Mouse (Mus musculus) granulocyte monocyte progenitor cell, adult 5-6 weeks (primary cell): ENCODE measurements around the gene Gm45021. TPM values are rescaled to one million over a fixed set of nuclear protein-coding genes. Genes with fewer than 3 reads are reported as not detected.

Experiments
- ATAC-seq: replicated peaks from 2 replicates; pipeline ENCODE4 v1.8.0; 2016; ENCODE audit warnings: mild to moderate bottlenecking, moderate TSS enrichment, inconsistent platforms; ENCODE audit not compliant: poor library complexity, severe bottlenecking
- total RNA-seq, 2 experiments: library from RNA; stranded (forward) in 1 of 2; stranded (reverse) in 1 of 2; fragments of 200-712, 200-1000 nt in 1 of 2; fragments of >200 nt in 1 of 2; fragmentation: Nextera tagmentation in 1 of 2; gene quantifications; 2 replicates each; pipeline ENCODE4 v1.2.3; 2014 to 2017

The Gm45021 gene
- total RNA-seq, 2 experiments from 2014 or later = not detected

- no peak for ATAC-seq
Observed at GRCm38 (mm10) chr6:48572014-48572413, 17.4 kb upstream of the Gm45021 start.

DNA sequence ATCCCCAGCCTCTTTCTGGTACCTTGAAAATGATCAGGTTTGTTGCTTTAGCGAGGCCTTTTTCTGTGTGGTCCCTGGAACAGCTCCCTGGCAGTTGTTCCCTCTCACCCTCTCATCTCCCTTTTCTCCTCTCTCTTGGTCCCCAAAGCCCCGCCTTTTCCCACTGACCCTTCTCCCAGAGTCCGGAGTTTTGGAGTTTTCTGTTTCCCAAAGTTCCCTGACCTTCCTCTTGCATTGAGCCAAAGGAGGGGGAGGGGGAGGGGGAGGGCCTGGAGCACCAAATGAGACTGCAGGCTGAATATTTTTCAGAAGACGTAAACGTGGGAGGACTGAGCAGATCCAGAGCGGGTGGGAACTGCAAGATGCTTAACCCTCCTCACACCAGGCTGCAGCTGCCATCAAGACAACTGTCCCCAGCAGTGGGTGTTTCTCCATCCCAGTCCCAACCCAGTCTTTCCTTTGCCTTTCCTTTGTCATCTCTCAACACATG is 16.8 kb upstream of the Gm45021 start, which contains the start of gene Rarres2:
TSS of gene Rarres2 (minus strand) at position 218 of the 490 bp plus-strand sequence.
- no peak for ATAC-seq

- 0 out of 2 replicates have a peak, but pooled peaks have one; percentile 14 for ATAC-seq
Observed at GRCm38 (mm10) chr6:48573280-48573679, 16.1 kb upstream of the Gm45021 start.

GRCm38 (mm10) chr6:48573981-48574380 is 15.4 kb upstream of the Gm45021 start:
- ATAC-seq = no peak

DNA sequence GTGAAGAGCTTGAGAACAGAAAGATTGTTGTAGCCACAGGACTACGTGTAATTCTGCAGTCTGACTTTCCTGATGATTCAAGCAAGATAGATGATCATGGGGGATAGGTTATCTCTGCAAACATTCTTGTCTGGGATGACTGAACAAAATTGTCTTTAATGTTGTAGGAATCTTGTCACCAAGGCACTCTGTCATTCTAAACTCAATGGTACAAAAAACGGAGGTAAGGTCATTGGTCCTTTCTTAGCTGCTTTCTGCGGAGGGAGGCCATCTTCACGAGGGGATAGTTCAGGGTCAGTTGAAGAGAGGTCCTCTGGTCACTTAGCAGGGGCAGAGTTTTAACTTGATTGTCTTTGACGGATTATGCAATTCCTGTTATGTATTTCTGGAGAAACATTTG is 10.7 kb upstream of the Gm45021 start:
- ATAC-seq = no peak

DNA sequence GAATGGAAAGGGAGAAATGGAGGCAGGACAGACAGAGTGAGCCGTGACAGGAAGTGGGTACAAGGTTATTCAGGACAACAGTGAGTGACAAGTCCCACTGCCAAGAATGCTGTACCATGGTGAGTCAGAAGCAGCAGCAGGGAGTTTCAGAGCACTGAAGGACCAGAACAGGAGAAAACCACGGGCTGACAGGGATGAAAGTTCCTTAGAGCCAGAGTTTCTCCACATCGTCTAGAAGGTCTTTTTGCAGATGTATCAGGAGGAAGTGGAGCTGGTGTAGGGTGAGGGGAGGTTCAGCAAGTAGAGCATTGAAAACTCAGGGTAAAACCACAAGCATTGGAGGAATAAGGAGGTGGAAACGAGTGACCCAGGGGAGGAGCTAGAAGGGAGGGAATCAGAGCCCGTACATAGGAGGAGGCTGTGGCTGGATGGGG is 10.2 kb upstream of the Gm45021 start:
- ATAC-seq = peak; percentile 85

DNA sequence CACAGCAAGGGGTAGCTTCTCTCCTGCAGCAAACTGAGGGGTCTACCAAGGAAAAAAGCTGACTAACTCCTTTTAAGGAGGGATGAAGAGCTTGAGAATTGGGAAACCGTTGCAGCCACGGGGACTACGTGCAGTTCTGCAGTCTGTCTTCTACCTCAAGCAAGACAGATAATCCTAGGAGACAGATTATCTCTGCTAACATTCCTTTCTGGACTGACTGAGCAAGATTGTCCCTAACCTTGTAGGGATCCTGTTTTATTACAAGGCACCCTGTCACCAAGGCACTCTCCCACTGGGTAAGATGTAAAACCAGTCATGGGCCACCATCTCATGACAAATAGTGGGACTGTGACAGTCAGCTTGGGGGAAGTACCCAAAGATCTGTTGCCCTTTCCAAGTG is 8.2 kb upstream of the Gm45021 start:
- no peak for ATAC-seq

GRCm38 (mm10) chr6:48582037-48582436 is 7.4 kb upstream of the Gm45021 start:
- ATAC-seq = peak; percentile 48; the same call in 1 of the 2 replicates

DNA sequence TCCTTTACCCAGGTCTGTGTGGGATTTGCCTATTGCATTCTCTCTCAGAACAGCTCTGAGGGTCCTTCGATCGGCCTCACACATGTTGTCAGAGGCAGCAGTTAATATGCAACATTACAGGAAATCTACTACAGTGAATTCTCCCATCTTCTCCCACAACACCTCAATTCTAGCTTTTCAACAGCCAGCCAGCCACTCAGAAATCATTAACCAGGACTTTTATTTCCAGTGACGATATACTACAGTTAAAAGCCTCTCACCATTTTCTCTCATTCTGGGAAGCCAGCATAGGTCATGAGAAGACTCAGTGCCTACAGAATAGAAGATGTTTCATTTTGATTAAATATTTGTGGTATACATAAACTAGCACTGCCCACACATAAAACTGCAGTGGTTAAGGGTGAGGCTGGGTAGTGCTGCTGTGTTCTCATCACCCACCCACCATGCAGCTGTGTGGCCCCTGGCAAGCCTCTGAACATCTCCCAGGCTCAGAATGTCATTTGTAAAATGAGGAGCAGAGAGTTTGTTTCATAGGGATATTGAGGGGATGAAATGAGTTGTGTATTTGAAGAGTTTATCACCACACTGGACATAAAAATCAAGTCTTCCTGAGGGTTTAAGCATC is 1.9 kb downstream of the Gm45021 start:
- ATAC-seq = no peak

DNA sequence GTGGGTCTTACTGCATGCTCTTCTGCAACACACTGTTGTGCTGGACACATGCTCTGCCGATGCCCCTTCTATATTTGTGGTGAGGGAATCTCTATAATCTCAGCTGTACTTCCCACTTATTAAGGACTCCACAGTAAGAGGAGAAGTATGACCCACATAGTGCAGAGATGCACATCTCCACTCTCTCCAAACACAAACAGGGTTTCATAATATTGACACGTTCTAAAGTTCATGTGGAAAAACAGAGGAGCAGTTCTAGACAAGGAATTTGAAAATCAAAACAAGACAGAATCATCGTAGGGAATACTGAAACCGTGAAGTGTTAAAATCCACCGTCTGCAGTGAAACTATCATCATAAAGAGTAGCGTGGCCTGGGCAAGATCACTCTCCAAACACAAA is 2.5 kb downstream of the Gm45021 start:
- ATAC-seq = no peak

DNA sequence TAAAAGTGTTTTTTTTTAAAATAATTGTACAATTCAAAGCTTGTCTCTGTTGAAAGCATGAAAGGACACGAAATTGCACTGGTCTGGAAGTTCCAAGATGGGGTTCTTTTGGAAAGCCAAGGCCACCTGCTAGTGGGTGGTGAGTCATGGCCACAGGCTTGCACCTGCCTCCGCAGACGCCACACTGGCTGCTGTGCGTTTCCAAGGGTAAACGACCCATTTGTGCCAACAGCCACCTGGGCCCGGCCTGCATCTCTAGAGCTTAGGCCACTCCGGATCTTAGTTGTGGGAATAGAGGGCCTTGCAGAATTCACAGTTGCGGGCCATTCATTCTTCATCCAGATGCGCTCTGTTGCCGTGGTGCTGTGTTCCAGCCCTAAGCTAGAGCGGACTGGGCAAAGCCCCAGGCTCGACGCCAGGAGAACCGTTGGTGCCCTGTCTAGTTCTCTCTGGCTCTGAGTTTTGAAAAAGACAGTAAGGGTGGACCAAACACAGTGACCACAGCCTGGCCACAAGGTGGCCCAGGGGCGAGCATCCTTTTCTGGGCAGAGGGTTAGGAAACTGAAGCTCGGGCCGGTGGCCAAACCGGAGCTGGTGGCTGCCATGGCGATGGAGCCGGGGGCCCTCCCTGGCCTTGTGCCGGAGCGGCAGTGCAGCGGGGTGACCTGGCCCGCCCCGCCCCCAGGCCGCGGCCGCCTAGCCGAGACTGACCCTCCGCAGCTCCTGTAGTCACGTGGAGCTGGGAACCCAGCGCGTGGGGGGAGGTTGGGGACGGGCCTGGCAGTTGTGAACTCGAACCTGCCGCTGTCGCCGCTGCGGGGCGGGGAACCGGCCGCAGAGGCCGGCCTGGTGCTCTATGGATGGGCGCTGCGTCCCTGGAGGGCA is 4.0 kb downstream of the Gm45021 start, which contains the start of the genes Repin1 and Gm44965:
TSS of gene Repin1 (plus strand) at position 726 of the 885 bp plus-strand sequence.
TSS of gene Gm44965 (plus strand) at position 784 of the 885 bp plus-strand sequence.
- peak; percentile 89 for ATAC-seq

DNA sequence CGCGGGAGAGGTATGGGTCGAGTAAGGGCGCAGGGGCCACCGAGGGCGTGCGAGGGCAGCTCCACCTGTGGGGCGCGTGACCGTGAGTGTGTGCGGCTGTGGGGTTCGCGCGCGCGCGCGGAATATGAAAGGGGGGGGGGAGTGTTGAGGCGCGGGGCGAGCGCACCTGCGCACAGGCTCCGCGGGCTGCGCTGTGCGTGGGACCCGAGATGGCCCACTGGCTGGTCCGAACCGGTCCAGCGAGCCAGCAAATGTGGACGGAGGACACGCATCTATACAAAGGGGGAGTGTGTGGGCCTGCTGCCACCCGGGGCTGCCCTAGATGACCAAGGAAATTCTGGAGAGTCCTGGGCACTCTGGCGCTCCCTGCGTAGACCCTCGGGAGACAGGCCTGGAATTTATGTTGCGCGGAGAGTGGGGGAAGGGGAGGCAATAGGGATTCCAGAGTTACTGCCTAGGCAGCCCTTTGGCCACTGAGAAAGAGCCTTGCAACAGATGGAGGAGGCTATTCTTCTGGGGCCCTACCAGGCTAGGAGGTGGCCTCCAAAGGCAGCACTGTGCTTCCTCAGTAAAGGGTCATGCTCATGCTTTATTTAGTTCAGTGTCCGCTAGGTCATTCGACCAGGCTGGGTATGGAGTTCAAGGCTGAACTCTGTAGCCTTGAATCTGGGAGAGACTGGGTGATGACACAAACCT is 4.8 kb downstream of the Gm45021 start:
- peak; percentile 6; the same call in 1 of the 2 replicates for ATAC-seq

GRCm38 (mm10) chr6:48595278-48595677 is 5.9 kb downstream of the Gm45021 start:
- ATAC-seq = no peak

DNA sequence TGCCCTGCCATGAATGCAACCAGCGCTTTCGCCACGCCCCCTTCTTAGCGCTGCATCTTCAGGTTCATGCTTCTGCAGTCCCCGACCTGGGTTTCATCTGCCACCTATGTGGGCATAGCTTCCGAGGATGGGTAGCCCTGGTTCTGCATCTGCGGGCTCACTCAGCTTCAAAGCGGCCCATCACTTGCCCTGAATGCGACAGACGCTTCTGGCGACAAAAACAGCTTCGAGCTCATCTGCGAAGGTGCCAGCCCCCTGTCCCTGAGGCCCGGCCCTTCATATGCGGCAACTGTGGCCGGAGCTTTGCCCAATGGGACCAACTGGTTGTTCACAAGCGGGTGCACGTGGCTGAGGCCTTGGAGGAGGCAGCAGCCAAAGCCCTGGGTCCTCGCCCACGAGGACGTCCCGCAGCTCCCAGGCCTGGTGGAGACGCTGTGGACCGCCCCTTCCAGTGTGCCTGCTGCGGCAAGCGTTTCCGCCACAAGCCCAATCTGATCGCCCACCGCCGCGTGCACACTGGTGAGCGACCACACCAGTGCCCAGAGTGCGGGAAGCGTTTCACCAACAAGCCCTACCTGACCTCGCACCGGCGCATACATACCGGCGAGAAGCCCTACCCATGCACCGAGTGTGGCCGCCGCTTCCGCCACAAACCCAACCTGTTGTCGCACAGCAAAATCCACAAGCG is 7.3 kb downstream of the Gm45021 start:
- ATAC-seq = no peak

DNA sequence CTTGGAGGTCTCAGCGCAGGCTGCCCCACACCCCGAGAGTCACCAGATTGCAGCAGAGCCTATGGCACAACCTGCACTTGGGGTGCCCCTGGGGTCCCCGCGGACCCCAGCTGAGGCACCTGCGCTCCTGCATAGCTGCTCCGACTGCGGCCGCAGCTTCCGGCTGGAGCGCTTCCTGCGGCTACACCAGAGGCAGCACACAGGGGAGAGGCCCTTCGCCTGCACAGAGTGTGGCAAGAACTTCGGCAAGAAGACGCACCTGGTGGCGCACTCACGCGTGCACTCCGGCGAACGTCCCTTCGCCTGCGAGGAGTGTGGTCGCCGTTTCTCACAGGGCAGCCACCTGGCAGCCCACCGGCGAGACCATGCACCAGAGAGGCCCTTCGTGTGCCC is 7.8 kb downstream of the Gm45021 start:
- no peak for ATAC-seq

GRCm38 (mm10) chr6:48600594-48600993 is 11.2 kb downstream of the Gm45021 start:
- no peak for ATAC-seq

DNA sequence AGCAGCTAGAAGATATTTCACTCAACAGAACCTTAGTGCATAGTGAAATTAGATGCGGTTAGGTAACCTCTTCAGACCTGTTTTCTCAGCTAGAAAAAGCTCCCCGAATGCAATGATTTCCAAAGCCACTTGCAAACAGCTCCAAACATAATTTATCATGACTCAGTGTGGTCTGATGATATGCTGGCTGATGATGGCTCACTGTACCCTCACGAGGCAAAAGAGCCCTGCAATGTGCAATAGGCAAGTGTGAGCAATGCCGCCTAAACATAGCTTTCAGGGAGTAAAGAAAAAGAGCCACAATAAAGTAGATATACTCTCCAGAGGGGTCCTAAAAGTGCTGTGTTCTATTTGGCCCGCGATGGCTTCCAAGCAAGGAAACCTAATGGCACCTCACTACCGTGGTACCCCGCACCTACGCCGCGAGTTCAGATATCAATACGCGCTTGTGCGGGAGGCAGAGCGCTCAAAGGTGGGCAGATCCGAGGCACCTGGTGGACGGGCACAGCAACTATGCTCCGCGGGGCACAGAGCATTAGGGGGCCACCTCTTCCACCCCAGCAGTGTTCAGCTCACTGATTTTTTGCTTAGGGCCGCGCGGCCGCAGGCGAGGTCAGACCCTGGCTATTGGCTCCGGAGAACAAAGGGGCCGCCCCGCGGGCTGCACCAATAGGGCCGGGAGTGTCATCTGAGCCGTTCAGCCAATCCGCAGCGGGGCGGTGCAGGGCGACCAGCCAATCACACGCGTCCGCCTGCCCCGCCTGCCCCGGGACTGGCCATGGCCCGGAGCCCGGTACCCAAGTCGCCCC is 12.1 kb downstream of the Gm45021 start, which contains the start of gene Zfp775:
TSS of gene Zfp775 (plus strand) at position 793 of the 809 bp plus-strand sequence.
- ATAC-seq = peak; percentile 97

- peak; percentile 26; the same call in 1 of the 2 replicates for ATAC-seq
Observed at GRCm38 (mm10) chr6:48602080-48602741, 12.8 kb downstream of the Gm45021 start.
